Mouse (Mus musculus) lung, adult 2 months (tissue): ENCODE measurements around the gene Nxpe3.

Experiments used
- CTCF ChIP-seq: fragments of 200-500 bp; IDR thresholded peaks from 2 replicates; pipeline ENCODE4 v1.5.1; 2011; ENCODE audit warnings: mild to moderate bottlenecking, low read length, control low read depth; ENCODE audit not compliant: insufficient read depth
- POLR2A ChIP-seq: fragments of 200-500 bp; IDR thresholded peaks from 2 replicates; pipeline ENCODE4 v1.6.1; 2011; ENCODE audit warnings: low read depth, mild to moderate bottlenecking, control low read depth, low read length, borderline replicate concordance; ENCODE audit errors: extremely low read depth

DNA sequence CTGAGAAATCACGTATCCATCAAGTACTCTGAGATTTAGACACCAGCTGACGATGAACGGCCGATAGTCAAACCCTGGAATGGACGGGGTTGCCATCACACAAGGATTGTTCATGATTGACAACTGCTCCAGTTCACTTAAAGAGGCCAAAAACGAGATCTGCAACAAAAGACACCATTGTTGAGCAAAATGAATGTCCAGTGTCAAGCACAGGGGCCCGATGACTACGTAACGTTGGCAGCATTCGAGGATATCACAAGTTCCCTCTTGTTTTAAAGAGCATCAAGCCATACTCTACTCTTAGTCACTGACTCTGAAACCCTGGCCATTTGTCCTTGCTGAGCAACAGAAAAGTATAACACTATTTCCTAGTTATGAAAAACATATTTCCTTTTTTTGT is 27.0 kb upstream of the Nxpe3 start:
- TF ChIP-seq CTCF = no peak
- no peak for TF ChIP-seq POLR2A
